Mouse (Mus musculus) adrenal gland, adult (tissue): ENCODE results near the gene Cd69.

Experiments used
- DNase-seq, 2 experiments: peaks; one replicate each; pipeline ENCODE4 v3.0.0; 2022 to 2023; ENCODE audit warnings: low spot score in 1 of 2; ENCODE audit not compliant: inconsistent age in 2 of 2

The Cd69 gene

DNA sequence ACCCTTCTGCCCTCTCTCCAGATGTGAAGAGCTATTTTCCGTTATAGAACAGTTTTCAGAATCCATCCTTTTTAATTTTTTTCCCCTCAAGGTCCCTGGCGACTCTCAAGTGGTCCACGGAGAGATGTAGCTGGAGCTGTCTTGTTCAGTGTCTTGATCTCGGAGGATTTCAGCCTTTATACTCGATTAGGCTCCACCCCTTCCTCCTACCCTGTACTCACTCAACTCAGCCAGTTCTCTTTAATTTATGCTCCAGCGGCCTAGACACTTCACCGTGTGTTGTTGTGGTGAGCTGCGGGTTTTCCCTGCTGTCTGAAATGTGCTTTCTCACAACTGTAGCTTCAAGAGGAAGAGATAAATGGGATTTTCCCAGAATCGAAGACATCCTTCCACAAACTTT is at the start of gene Cd69:
Gene Cd69 (minus strand): TSS at position 217 of the 400 bp plus-strand sequence.
- DNase-seq = no peak

DNA sequence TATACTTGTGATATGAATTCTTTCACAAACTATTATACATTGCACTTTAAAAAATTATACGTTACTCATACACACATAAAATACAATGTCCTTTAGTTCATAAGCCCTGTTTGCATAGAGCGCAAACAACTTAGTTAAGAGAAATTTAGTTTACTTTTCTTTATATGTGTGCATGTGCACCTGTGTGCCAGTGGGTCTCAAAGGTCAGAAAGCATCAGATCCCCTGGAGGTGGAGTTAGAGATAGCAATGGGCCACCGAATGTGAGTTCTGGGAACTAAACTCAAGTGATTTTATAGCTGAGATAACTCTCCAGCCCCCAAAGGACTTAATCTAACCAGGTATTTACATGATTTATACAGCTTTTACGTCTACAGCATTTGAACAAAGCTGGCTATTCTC is 44.1 kb upstream of the Cd69 start:
- DNase-seq = no peak

- no peak for DNase-seq
Measured at GRCm38 (mm10) chr6:129318395-129318794, 43.2 kb upstream of the Cd69 start.

DNA sequence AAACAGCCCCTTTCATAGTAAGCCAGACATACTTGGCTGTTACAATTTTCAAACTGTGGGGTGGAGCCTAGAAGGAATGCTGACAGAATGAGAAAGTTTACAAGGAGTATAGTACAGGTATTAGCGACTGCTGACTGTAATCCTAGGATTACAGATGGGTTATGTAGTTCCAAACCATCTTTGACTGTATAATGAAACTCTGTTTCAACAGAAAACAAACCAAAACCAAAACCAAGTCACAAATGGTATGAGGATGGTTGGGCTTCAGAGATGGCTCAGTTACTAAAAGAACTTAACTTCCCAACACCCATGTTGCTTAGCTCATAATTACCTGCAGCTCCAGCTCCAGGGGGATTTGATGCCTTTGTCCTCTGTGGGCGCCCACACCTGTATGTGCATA is 41.2 kb upstream of the Cd69 start:
- no peak for DNase-seq

DNA sequence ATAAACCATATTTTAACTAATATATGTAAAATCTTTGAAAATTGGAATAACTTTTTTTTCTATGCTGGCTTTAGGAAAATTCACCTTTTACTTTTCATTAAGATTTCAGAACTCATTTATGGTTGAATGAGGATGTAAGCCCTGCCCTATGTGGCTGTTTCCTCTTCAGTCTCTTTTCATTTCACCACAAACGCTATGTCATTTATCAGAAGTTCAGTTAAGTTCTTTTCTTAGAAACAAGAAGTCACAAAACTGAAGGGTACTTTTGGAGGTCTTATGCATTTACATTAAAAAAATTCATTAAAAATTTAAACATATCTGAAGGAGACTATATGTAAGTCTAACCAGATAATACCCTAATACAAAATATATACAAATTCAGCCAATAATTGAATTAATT is 40.5 kb upstream of the Cd69 start:
- DNase-seq = no peak

GRCm38 (mm10) chr6:129314655-129315168 is 39.5 kb upstream of the Cd69 start:
- no peak for DNase-seq

- DNase-seq = no peak
Measured at GRCm38 (mm10) chr6:129312499-129312898, 37.3 kb upstream of the Cd69 start.

GRCm38 (mm10) chr6:129304180-129304579 is 28.9 kb upstream of the Cd69 start:
- DNase-seq = no peak

GRCm38 (mm10) chr6:129288708-129289107 is 13.5 kb upstream of the Cd69 start:
- no peak for DNase-seq

DNA sequence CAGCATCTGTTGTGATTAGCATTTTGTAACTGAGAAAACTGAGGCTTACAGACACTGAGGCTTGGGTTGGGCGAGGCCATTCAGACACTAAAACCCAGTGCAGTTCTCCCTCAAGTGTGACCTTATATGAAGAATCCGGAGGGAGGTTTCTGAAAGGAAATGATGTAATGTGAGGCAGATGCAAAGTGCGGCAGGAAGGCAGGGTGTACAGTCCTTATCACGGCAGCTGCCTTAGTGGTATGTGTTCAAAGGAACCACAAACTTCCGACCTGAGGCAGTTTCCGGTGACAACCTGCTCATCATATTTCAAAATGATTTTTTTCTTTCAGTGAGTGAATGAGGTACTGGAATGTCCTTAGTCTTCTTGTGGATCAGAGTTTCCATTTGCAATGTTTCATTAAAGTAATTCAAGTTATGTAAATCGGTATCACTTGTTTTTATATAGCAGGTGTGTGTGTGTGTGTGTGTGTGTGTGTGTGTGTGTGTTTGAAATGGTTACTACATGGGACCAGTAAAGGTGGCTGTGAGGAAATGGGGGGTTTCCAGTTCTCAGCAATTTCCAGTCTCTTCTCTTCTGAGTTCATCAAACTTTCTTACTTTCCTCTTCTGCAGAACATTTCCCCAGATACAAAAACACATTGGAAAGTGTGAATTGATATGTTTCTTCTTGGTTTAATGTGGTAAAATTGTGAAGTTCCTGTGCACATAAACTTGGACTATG is 9.3 kb upstream of the Cd69 start:
- DNase-seq = no peak

DNA sequence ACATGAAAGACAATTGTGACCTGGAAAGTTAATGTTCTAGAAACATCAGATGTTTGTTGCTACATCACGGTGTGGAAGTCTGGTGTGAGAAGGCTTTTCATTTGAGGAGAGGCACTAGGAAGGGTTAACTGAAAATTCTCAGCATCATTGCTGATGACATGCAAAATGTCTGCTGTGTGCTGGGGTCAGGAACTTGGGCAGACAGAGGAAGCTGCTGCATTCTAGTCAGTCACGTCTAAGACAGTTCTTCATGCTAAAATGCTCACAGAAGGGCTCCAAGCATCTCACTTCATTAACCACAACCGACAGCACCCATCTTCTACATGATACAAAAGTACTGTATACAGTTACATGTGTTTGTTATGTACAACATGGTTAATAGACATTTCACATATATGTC is 8.0 kb upstream of the Cd69 start:
- no peak for DNase-seq

- no peak for DNase-seq
Measured at GRCm38 (mm10) chr6:129276483-129276882, 1.2 kb upstream of the Cd69 start.

- no peak for DNase-seq
Measured at GRCm38 (mm10) chr6:129275624-129276203, 478 bp upstream of the Cd69 start.

DNA sequence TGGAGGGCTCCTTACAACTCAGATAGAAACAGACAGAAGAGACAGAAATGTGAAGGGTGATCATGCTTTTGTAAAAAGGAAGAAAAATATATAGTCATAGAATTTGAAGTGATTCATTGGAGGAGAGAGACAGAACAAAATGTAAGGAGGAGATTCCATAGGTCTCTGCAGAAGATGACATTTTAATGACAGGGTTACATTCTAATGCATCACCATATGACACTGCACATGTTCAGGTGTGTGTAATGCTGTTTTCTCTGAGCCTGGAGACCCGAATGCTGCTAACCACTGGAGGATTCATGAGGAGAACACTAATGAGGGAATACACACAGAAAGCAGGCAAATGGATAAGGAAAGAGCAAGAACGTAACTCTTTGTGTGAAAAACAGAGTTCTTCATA is 760 bp downstream of the Cd69 start:
- DNase-seq = no peak

DNA sequence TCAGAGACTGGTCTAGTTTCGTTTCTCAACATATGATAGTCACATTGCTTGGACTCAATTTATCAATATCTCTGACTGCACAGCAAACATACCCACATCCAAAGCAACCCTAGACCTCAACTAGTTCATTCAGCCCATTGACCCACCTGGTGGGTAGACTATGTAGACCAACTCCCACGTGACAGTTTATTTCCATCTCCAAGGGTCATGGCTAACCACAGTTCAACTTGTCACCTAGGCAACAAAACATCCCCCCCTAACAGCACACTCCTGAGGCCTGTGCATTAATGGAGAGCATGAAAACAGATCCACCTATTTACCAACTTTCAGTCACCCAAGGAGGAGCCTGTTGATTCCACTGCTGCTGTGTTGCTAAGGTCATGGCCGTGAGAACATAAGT is 1.6 kb downstream of the Cd69 start:
- no peak for DNase-seq

DNA sequence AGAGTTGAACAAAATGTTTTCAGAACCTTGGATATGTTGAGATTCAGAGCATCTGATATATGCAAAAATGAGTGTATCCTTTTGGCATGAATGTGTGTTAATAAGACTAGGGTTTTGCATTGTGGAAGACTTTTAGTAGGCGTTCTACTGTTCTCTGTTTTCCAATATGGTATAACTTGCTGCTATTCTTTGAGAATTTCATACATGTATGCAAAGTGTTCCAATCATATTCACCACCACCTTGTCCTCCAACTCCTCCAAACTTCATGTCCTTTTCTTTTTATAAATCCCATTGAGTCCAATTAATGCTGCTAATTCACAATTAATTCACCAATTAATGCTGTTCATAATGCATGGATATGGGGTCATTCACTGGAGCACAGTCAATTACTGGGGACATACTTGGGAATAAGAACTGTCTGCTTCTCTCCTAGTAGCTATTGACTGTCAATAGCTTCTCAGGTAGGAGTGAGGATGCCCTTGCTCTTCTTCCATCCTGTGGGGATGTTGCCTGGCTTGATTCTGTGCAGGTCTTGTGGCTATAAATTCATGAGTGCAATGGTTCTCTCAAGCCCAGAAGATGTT is 8.7 kb downstream of the Cd69 start:
- DNase-seq = no peak

DNA sequence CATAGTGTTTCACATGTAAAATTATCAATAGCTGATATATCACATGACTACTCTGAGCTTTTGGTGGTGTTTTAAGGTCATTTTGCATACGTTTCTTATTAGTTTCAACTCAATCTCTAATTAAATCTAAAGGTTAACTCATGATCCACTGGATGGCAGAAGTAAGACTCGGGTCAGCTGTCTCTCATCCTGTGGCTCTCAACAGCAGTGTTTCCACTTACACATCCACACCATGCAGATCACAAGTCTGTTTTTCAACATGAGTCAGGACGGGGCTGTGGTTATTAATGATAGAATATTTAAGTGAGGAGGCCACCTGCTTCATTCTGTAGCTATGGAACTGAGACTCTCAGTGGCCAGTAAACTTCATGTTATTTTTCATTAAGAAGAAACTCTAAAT is 9.4 kb downstream of the Cd69 start:
- DNase-seq = no peak

DNA sequence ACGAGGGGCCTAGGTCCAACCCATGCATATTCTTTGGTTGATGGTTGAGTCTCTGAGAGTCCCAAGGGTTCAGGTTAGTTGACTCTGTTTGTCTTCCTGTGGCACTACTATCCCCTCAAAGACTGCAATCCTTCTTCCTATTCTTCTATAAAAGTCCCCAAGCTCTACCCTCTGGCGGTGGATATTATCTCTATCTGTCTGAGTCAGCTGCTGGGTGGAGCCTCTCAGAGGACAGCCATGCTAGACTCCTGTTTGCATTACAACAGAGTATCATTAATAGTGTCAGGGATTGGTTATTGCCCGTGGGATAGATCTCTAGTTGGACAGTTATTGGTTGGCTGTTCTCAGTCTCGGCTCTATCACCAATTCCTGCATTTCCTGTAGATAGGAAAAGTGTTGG is 14.3 kb downstream of the Cd69 start:
- DNase-seq = no peak

DNA sequence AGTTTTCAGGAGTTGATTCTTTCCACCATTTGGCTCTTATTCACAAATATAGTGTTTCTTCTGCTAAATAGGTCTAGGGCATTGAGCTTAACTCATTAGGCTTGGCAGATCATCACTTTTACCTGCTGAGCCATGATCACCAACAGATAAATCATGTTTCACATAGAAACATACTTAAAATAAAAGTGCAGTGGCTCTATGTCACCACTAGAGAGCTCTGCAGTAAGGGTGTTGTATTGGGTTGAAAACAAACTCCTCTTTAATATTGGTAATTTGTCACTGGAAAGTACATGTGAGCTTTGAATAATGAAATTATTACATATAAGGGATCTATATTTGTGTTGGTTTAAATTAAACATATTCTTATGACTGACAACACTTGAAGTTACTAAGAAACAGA is 15.2 kb downstream of the Cd69 start:
- DNase-seq = no peak

DNA sequence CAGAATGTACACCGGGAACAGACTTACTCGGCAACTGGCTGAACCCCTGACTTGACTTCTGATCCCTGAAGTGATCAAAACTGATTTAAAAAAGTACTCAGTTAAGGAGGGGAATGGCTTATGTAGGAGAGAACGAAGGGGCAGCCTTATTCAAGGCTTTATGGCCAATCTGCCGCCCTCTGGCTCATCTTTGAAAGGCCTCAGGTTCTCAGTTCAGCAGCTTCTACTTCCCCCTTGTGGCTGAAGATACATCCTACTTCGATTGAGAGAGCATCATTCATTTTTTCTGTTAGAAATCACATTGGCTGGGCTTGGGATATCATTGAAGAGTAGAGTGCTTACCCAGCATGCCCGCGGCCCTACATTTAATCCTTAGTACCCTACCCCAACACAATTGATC is 19.2 kb downstream of the Cd69 start:
- peak in 1 of 2 experiments; percentile 28 for DNase-seq

- peak in 1 of 2 experiments; percentile 71 for DNase-seq
Measured at GRCm38 (mm10) chr6:129254949-129255602, 20.2 kb downstream of the Cd69 start.

DNA sequence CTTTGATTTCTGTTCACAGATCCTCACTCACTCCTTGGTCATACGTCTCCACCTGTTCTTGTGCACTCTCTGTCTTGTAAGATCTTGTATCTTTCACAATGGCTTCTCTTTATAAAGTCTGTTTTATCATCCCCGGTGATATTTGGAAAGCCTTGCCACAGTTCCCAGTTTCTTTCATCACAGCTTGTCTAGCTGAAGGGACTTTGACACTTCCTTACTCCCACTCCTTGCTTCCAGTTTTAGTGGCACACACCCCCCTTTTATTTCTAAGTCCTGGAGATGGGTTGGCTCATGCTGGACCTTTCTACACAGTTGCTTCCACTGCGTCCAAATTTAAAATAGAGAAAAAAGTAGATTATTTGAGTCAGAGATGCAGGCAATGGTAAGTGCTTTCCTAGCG is 20.9 kb downstream of the Cd69 start:
- no peak for DNase-seq
